Mouse (Mus musculus): ENCODE results near the gene Zbtb38. TPM values are rescaled to one million over a fixed set of nuclear protein-coding genes. Genes with fewer than 3 reads are reported as not detected.

The Zbtb38 gene
- polyA plus RNA-seq, 1 experiment: 8.1 TPM

- DNase-seq (ENCODE audit: low spot score): no peak
Measured at GRCm38 (mm10) chr9:96638508-96638907, 114.1 kb downstream of the Zbtb38 start.

- DNase-seq (ENCODE audit: low spot score): no peak
Measured at GRCm38 (mm10) chr9:96637157-96637548, 115.5 kb downstream of the Zbtb38 start.

- DNase-seq (ENCODE audit: low spot score): no peak
Measured at GRCm38 (mm10) chr9:96636423-96637156, 116.0 kb downstream of the Zbtb38 start.

GRCm38 (mm10) chr9:96635899-96636298 lies 116.7 kb downstream of the Zbtb38 start:
- DNase-seq (ENCODE audit: low spot score): no peak

DNA sequence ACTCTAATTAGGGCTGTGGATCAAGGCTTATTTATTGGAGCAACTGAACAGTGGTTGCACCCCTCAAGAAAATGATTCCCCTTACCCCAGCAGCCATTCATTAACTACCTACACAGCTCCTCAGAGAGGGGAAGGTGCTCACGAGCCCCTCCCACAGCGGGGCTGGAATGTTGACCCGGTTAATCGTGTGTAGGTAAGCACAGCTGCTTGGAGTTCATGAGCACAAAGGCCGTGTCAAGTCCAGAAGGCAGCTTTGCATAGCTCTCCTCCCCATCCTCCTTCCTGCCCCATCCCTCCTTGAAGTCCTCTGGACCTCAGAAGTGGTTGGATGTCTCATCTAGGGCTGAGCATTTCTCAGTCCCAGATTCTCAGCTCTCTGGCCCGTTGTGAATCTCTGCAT lies 117.5 kb downstream of the Zbtb38 start:
- no peak for DNase-seq (ENCODE audit: low spot score)

- DNase-seq (ENCODE audit: low spot score): no peak
Measured at GRCm38 (mm10) chr9:96633771-96634170, 118.9 kb downstream of the Zbtb38 start.

Other genes with a start within 250 kb of the Zbtb38 start
- 19.3 and 20.8 TPM in 2 replicates for gene Gm28729, start 227.6 kb downstream of the Zbtb38 start, polyA plus RNA-seq (2012; rRNA removed)
- gene Rasa2, start 121.2 kb downstream of the Zbtb38 start, polyA plus RNA-seq (2012; rRNA removed): 4.2 and 4.6 TPM in 2 replicates
- 6.6 and 7.6 TPM in 2 replicates for gene Pxylp1, start 139.8 kb upstream of the Zbtb38 start, polyA plus RNA-seq (2012; rRNA removed)